Mouse (Mus musculus) brain, adult 2 months (tissue): Measurements from ENCODE around the gene Vegfc.
A peak's percentile ranks its signal among the peaks of the same experiment; 100 is the strongest.

Experiments used
- DNase-seq: peaks from one replicate; pipeline ENCODE4 v3.0.0; 2011; ENCODE audit warnings: low read depth, low spot score

Gene Vegfc

GRCm38 (mm10) chr8:54077271-54078120 lies at the start of gene Vegfc:
Vegfc (plus strand) TSS chr8:54077606.
- peak; percentile 32 for DNase-seq

GRCm38 (mm10) chr8:54034584-54034983 lies 42.8 kb upstream of the Vegfc start:
- no peak for DNase-seq

GRCm38 (mm10) chr8:54042601-54043000 lies 34.8 kb upstream of the Vegfc start:
- peak; percentile 8 for DNase-seq

GRCm38 (mm10) chr8:54043468-54043867 lies 33.9 kb upstream of the Vegfc start:
- peak; percentile 26 for DNase-seq

GRCm38 (mm10) chr8:54053210-54053609 lies 24.2 kb upstream of the Vegfc start:
- peak; percentile 35 for DNase-seq

- DNase-seq = no peak
Measured at GRCm38 (mm10) chr8:54065492-54065891, 11.9 kb upstream of the Vegfc start.

GRCm38 (mm10) chr8:54076301-54076700 lies 1.1 kb upstream of the Vegfc start:
- DNase-seq = no peak

- peak; percentile 76 for DNase-seq
Measured at GRCm38 (mm10) chr8:54076791-54077270, 575 bp upstream of the Vegfc start.

- DNase-seq = no peak
Measured at GRCm38 (mm10) chr8:54078121-54078440, 675 bp downstream of the Vegfc start.

- DNase-seq = no peak
Measured at GRCm38 (mm10) chr8:54079001-54079400, 1.6 kb downstream of the Vegfc start.

- peak; percentile 24 for DNase-seq
Measured at GRCm38 (mm10) chr8:54079601-54080000, 2.2 kb downstream of the Vegfc start.

- DNase-seq = no peak
Measured at GRCm38 (mm10) chr8:54085896-54086295, 8.5 kb downstream of the Vegfc start.

- DNase-seq = no peak
Measured at GRCm38 (mm10) chr8:54087114-54087513, 9.7 kb downstream of the Vegfc start.

GRCm38 (mm10) chr8:54089204-54089603 lies 11.8 kb downstream of the Vegfc start:
- no peak for DNase-seq

GRCm38 (mm10) chr8:54089901-54090300 lies 12.5 kb downstream of the Vegfc start:
- no peak for DNase-seq

- DNase-seq = no peak
Measured at GRCm38 (mm10) chr8:54100058-54100457, 22.7 kb downstream of the Vegfc start.

GRCm38 (mm10) chr8:54114581-54114980 lies 37.2 kb downstream of the Vegfc start:
- DNase-seq = no peak

GRCm38 (mm10) chr8:54120115-54120514 lies 42.7 kb downstream of the Vegfc start:
- no peak for DNase-seq

GRCm38 (mm10) chr8:54121942-54122341 lies 44.5 kb downstream of the Vegfc start:
- DNase-seq = no peak

GRCm38 (mm10) chr8:54122345-54122744 lies 44.9 kb downstream of the Vegfc start:
- no peak for DNase-seq

- DNase-seq = no peak
Measured at GRCm38 (mm10) chr8:54130558-54130957, 53.2 kb downstream of the Vegfc start.

GRCm38 (mm10) chr8:54153240-54153639 lies 75.8 kb downstream of the Vegfc start:
- DNase-seq = peak; percentile 41

GRCm38 (mm10) chr8:54163505-54163904 lies 86.1 kb downstream of the Vegfc start:
- peak; percentile 42 for DNase-seq
